Mouse (Mus musculus): ENCODE data around the gene Hsd17b11. TPM values are rescaled to one million over a fixed set of nuclear protein-coding genes. Genes with fewer than 3 reads are reported as not detected.
A peak's percentile ranks its signal among the peaks of the same experiment; 100 is the strongest.

Hsd17b11 gene
- polyA plus RNA-seq, 1 experiment from 2014 or later: 3.6 TPM

DNA sequence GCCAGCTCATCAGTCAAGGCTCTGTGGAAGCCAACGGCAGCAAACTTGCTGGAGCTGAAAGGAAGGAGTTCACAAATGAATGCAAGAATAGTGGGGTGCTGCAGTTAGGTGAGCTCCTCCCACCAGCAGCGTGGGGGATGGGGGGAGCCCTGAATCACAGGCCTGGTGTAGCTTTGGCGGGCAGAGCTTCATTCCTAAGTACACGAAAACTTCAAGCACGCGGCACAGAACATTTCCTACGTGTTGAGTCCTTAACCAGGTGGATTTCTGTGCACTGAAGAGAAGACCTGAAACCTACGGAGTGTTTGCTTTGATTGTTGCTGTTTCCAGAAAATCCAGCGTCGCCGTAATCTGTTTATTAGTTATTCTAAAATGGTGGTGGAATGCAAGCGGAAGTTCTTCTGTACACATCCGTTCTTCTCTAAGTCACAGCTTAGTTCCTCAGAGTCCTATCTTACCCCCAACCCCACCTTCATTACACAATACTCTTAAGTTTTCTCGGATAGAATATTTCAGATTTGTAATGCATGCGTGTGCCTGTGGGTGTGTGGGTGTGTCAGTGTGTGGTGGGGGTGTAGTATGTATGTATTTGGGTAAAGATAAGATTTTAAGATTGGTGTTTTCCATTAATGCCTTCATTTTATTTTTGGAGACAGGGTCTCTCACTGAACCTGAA is 18.3 kb downstream of the Hsd17b11 start:
- 60% methylated on average over 15 of the region's 15 CpGs for WGBS (ENCODE audit: insufficient replicate concordance)
- H3K27ac ChIP-seq (ENCODE audit: low read length): peak overlapping the region; percentile 73
- 0 out of 2 replicates have a peak overlapping the region, but pooled peaks have one; percentile 19 for H3K4me2 ChIP-seq (ENCODE audit: low read depth, low read length)
- H3K4me3 ChIP-seq (ENCODE audit: low read depth, low read length): no peak overlapping the region
- no peak; the same call in 1 of the 2 replicates for ATAC-seq (ENCODE audit: low read depth)
- H3K27me3 ChIP-seq (ENCODE audit: control insufficient read depth, insufficient read depth, low read depth, low read length): no peaks in the 10 kb centered on the region
- H3K9me3 ChIP-seq (replicated peaks; ENCODE audit: control insufficient read depth, low read length): no peaks in the 10 kb centered on the region
- H3K36me3 ChIP-seq (ENCODE audit: control insufficient read depth, insufficient read depth): peaks cover 2% of the 10 kb centered on the region; the same call in 1 of the 2 replicates
- no peak overlapping the region for H3K9ac ChIP-seq (ENCODE audit: low read depth, low read length)
- peaks cover 3% of the 10 kb centered on the region; the same call in 1 of the 2 replicates for H3K4me1 ChIP-seq (ENCODE audit: control insufficient read depth, low read depth, low read length)

DNA sequence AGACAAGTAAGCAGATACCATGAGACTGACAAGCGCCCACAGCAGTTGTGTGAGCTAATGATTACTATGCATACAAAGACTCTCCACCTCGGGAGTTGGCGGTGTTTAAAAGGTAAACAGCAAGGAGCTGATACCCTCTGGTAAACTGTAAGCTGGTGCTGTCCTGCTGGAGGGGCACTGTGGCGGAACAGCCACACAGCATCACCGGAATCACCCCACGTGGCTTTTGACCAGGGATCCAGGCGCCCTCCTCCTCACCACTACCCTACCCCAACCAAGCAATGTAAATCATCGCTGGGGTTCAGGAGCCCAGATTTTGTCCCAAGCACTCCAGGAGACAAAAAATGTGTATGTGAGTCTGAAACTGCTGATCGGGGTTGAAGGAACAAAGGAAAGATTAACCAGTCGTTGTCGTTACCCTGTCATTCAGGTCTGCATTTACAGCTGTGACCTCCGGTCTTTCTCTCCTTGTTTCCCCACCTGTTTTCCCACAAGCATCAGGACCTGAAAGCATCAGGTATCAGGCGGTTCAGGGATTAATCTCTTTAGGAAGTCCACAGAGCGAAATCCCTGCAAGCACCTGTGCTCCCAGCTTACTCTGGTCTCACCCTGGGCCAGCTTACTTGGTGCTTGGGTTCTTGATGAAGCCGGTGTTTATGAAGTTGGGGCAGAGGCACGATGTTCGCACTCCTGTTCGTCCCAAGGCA is 19.0 kb downstream of the Hsd17b11 start:
- peak overlapping the region; percentile 73 for H3K27ac ChIP-seq (ENCODE audit: low read length)
- no peak overlapping the region for H3K9ac ChIP-seq (ENCODE audit: low read depth, low read length)

DNA sequence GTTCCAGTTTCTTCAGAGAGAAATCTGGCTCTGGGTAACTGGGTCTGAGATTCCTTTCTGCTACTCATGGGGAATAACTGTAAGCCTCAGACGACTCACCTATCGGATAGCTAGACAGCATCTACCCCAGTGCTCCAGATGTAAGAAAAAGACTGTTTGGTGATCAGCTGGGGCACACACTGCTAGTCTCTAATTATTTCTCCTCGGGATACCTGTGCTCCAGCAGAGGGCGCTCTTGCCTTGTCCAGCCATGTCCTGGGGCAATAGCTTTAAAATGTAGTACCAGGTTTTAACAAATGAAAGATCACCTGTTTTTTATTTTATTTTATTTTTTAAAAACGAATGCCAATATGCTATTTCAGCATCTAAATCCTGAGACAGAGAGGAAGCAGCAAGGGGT is 22.0 kb downstream of the Hsd17b11 start:
- H3K9me3 ChIP-seq (replicated peaks; ENCODE audit: control insufficient read depth, low read length): no peaks in the 10 kb centered on the region
- no peak overlapping the region for H3K9ac ChIP-seq (ENCODE audit: low read depth, low read length)
- 3% methylated on average over 5 of the region's 5 CpGs for WGBS (ENCODE audit: insufficient replicate concordance)
- H3K4me1 ChIP-seq (ENCODE audit: control insufficient read depth, low read depth, low read length): no peaks in the 10 kb centered on the region
- H3K36me3 ChIP-seq (ENCODE audit: control insufficient read depth, insufficient read depth): no peaks in the 10 kb centered on the region
- no peak overlapping the region for H3K4me3 ChIP-seq (ENCODE audit: low read depth, low read length)
- H3K27ac ChIP-seq (ENCODE audit: low read length): no peak overlapping the region
- no peak overlapping the region for H3K4me2 ChIP-seq (ENCODE audit: low read depth, low read length)
- no peak for ATAC-seq (ENCODE audit: low read depth)
- no peaks in the 10 kb centered on the region for H3K27me3 ChIP-seq (ENCODE audit: control insufficient read depth, insufficient read depth, low read depth, low read length)

More for the DNA sequence above, 19.0 kb downstream of the Hsd17b11 start:
- Histone ChIP-seq H3K4me2 (ENCODE audit: low read depth, low read length) (peak overlapping the region; percentile 19; the same call in 1 of the 2 replicates), H3K36me3 (ENCODE audit: control insufficient read depth, insufficient read depth) (peaks cover 2% of the 10 kb centered on the region; the same call in 1 of the 2 replicates), H3K4me1 (ENCODE audit: control insufficient read depth, low read depth, low read length) (peaks cover 3% of the 10 kb centered on the region; the same call in 1 of the 2 replicates), H3K4me3 (ENCODE audit: low read depth, low read length) (no peak overlapping the region), H3K27me3 (ENCODE audit: control insufficient read depth, insufficient read depth, low read depth, low read length) (no peaks in the 10 kb centered on the region), H3K9me3 (replicated peaks; ENCODE audit: control insufficient read depth, low read length) (no peaks in the 10 kb centered on the region)
- 64% methylated on average over 18 of the region's 18 CpGs for WGBS (ENCODE audit: insufficient replicate concordance)
- ATAC-seq (ENCODE audit: low read depth): peak; percentile 81

DNA sequence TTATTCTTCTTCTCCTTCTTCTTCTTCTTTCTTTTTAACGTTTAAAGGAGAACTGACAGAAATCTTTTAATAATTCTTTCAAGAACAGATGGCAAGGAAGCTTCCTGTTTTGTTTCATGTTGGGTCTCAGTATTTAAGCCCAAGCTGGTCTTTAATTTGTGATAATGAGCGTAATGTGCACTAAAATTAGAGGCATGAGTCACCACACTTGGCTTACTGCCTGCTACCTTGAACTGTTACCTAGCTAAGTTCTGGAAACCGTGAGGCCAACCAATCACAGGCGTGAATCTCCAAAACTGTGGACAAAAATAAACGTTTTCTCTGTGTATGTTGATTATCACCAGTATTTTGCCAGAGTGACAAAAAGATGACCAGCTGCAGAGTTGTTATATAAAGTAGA is 23.0 kb downstream of the Hsd17b11 start:
- no peak overlapping the region for H3K27ac ChIP-seq (ENCODE audit: low read length)
- H3K27me3 ChIP-seq (ENCODE audit: control insufficient read depth, insufficient read depth, low read depth, low read length): no peaks in the 10 kb centered on the region
- no peak overlapping the region for H3K9ac ChIP-seq (ENCODE audit: low read depth, low read length)
- no peaks in the 10 kb centered on the region for H3K9me3 ChIP-seq (replicated peaks; ENCODE audit: control insufficient read depth, low read length)
- WGBS (ENCODE audit: insufficient replicate concordance): 48% methylated on average over 5 of the region's 5 CpGs
- H3K4me3 ChIP-seq (ENCODE audit: low read depth, low read length): no peak overlapping the region
- H3K4me1 ChIP-seq (ENCODE audit: control insufficient read depth, low read depth, low read length): peaks cover 4% of the 10 kb centered on the region
- no peak overlapping the region for H3K4me2 ChIP-seq (ENCODE audit: low read depth, low read length)
- no peak for ATAC-seq (ENCODE audit: low read depth)
- no peaks in the 10 kb centered on the region for H3K36me3 ChIP-seq (ENCODE audit: control insufficient read depth, insufficient read depth)

DNA sequence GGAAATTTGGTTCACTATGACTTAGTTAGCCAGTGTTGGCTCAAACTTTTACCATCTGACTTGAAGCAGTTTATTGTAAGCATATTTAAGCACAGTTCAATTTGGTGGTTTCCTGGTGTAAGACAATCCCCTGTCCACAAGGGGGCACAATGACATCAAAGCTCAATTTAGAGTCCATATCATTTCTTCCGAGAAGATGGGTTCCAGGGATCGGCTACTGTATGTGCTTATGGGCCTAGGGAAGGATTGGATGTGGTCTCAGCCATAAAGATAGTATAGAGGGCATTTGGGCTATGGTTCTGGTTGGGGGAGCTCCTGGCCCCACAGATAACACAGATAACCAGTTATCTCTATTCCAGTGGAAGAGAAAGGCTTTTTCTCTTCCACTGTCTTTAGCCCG is 26.5 kb downstream of the Hsd17b11 start:
- no peaks in the 10 kb centered on the region for H3K36me3 ChIP-seq (ENCODE audit: control insufficient read depth, insufficient read depth)
- H3K4me1 ChIP-seq (ENCODE audit: control insufficient read depth, low read depth, low read length): peaks cover 4% of the 10 kb centered on the region
- H3K9me3 ChIP-seq (replicated peaks; ENCODE audit: control insufficient read depth, low read length): no peaks in the 10 kb centered on the region
- no peaks in the 10 kb centered on the region for H3K27me3 ChIP-seq (ENCODE audit: control insufficient read depth, insufficient read depth, low read depth, low read length)
- H3K27ac ChIP-seq (ENCODE audit: low read length): no peak overlapping the region
- no peak overlapping the region for H3K4me2 ChIP-seq (ENCODE audit: low read depth, low read length)
- H3K4me3 ChIP-seq (ENCODE audit: low read depth, low read length): no peak overlapping the region
- no peak overlapping the region for H3K9ac ChIP-seq (ENCODE audit: low read depth, low read length)
- 34% methylated on average over 3 of the region's 3 CpGs for WGBS (ENCODE audit: insufficient replicate concordance)
- peak; percentile 52; the same call in 1 of the 2 replicates for ATAC-seq (ENCODE audit: low read depth)

DNA sequence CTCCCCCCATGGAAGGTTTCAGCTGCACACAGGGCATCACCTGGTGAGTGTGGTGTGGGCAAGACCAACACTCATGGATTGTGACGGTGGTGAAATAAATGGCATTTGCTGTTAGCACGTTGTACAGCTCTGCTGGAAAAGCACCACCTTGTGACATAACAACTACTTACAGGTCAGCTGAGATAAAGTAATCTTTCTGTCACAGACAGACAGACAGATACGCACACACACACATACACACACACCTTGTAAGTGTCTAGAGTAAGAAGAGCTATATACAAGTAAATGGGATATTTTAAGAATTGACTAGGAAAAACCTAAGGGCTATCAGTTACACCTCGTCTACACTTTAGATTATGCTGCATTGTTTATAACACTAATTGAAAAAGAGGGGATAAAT is 27.1 kb downstream of the Hsd17b11 start:
- no peak overlapping the region for H3K4me2 ChIP-seq (ENCODE audit: low read depth, low read length)
- H3K9me3 ChIP-seq (replicated peaks; ENCODE audit: control insufficient read depth, low read length): no peaks in the 10 kb centered on the region
- H3K27ac ChIP-seq (ENCODE audit: low read length): no peak overlapping the region
- 33% methylated on average over 4 of the region's 4 CpGs for WGBS (ENCODE audit: insufficient replicate concordance)
- peaks cover 4% of the 10 kb centered on the region for H3K4me1 ChIP-seq (ENCODE audit: control insufficient read depth, low read depth, low read length)
- H3K36me3 ChIP-seq (ENCODE audit: control insufficient read depth, insufficient read depth): no peaks in the 10 kb centered on the region
- no peak overlapping the region for H3K4me3 ChIP-seq (ENCODE audit: low read depth, low read length)
- ATAC-seq (ENCODE audit: low read depth): peak; percentile 86
- no peak overlapping the region for H3K9ac ChIP-seq (ENCODE audit: low read depth, low read length)
- H3K27me3 ChIP-seq (ENCODE audit: control insufficient read depth, insufficient read depth, low read depth, low read length): no peaks in the 10 kb centered on the region

DNA sequence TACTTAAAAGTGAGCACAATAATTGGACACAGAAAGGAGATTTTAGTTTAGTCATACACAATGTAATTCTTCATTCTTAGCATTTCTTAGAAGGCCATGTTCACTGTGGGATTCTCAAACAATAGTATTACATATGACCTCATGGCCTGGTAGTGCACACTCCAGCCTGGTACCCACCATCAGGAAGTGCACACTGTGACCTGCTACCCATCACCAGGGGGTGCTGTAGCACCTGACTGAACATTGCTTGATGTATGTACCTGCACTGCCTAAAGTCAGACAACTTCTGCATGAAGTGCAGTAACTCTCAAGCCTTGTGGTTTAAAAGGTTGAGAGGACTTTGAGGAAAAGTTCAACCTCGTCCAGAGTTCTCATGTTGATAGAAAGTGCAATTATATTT is 28.1 kb downstream of the Hsd17b11 start:
- Histone ChIP-seq H3K9ac (ENCODE audit: low read depth, low read length) (no peak overlapping the region), H3K27me3 (ENCODE audit: control insufficient read depth, insufficient read depth, low read depth, low read length) (no peaks in the 10 kb centered on the region), H3K4me2 (ENCODE audit: low read depth, low read length) (no peak overlapping the region), H3K9me3 (replicated peaks; ENCODE audit: control insufficient read depth, low read length) (no peaks in the 10 kb centered on the region), H3K36me3 (ENCODE audit: control insufficient read depth, insufficient read depth) (no peaks in the 10 kb centered on the region), H3K27ac (ENCODE audit: low read length) (no peak overlapping the region), H3K4me1 (ENCODE audit: control insufficient read depth, low read depth, low read length) (peaks cover 4% of the 10 kb centered on the region), H3K4me3 (ENCODE audit: low read depth, low read length) (no peak overlapping the region)
- 45% methylated on average over 1 of the region's 1 CpGs for WGBS (ENCODE audit: insufficient replicate concordance)
- ATAC-seq (ENCODE audit: low read depth): no peak

DNA sequence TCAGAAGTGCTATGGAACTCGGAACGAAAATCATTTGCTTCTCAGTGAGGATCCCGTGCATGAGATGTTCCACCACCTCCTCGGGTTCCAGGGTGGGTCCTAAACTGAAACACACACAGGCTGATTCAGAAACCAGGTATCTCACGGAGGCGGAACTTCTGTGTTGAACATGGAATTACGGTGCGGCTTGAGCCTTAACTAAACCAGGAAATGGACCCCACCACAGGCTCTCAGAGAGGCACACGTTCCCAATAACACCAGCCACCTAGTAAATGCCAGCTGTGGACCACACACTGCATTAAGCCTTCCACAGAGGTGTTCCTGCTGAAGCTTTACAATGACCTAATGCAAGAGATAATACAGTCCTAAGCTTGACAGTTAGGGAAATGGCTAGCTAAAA is 28.9 kb downstream of the Hsd17b11 start:
- Histone ChIP-seq H3K27ac (ENCODE audit: low read length) (no peak overlapping the region), H3K36me3 (ENCODE audit: control insufficient read depth, insufficient read depth) (no peaks in the 10 kb centered on the region), H3K27me3 (ENCODE audit: control insufficient read depth, insufficient read depth, low read depth, low read length) (no peaks in the 10 kb centered on the region), H3K4me3 (ENCODE audit: low read depth, low read length) (no peak overlapping the region), H3K4me2 (ENCODE audit: low read depth, low read length) (no peak overlapping the region), H3K4me1 (ENCODE audit: control insufficient read depth, low read depth, low read length) (peaks cover 4% of the 10 kb centered on the region), H3K9ac (ENCODE audit: low read depth, low read length) (no peak overlapping the region), H3K9me3 (replicated peaks; ENCODE audit: control insufficient read depth, low read length) (no peaks in the 10 kb centered on the region)
- 73% methylated on average over 9 of the region's 9 CpGs for WGBS (ENCODE audit: insufficient replicate concordance)
- no peak for ATAC-seq (ENCODE audit: low read depth)
